Mouse (Mus musculus): ENCODE results near the gene Ino80b.

Ino80b gene

GRCm38 (mm10) chr6:83118369-83118768, 6.9 kb downstream of the Ino80b start:
- no peak for DNase-seq (ENCODE audit: extremely low spot score, low spot score)

GRCm38 (mm10) chr6:83117616-83118015, 7.6 kb downstream of the Ino80b start:
- no peak for DNase-seq (ENCODE audit: extremely low spot score, low spot score)

GRCm38 (mm10) chr6:83117165-83117438, 8.1 kb downstream of the Ino80b start:
- no peak for DNase-seq (ENCODE audit: extremely low spot score, low spot score)

GRCm38 (mm10) chr6:83116373-83117164, 8.7 kb downstream of the Ino80b start:
- no peak for DNase-seq (ENCODE audit: extremely low spot score, low spot score)

- peak; percentile 47 for DNase-seq (ENCODE audit: extremely low spot score, low spot score)
These were observed 9.4 kb downstream of the Ino80b start for GRCm38 (mm10) chr6:83115682-83116372.

- DNase-seq (ENCODE audit: extremely low spot score, low spot score), result peak; percentile 96
These were observed 10.1 kb downstream of the Ino80b start, which contains the start of gene Mogs for GRCm38 (mm10) chr6:83115011-83115671. Gene Mogs (plus strand): TSS chr6:83115496.

- no peak for DNase-seq (ENCODE audit: extremely low spot score, low spot score)
These were observed 13.6 kb downstream of the Ino80b start for GRCm38 (mm10) chr6:83111510-83112136.

- DNase-seq (ENCODE audit: extremely low spot score, low spot score), result peak; percentile 86
These were observed 16.2 kb downstream of the Ino80b start, which contains the start of gene Mrpl53 for GRCm38 (mm10) chr6:83108762-83109668. Gene Mrpl53 (plus strand): TSS chr6:83109040.

GRCm38 (mm10) chr6:83107566-83108400, 17.4 kb downstream of the Ino80b start:
- peak; percentile 85 for DNase-seq (ENCODE audit: extremely low spot score, low spot score)

GRCm38 (mm10) chr6:83104158-83104557, 21.1 kb downstream of the Ino80b start:
- DNase-seq (ENCODE audit: extremely low spot score, low spot score), result no peak

- no peak for DNase-seq (ENCODE audit: extremely low spot score, low spot score)
These were observed 22.0 kb downstream of the Ino80b start for GRCm38 (mm10) chr6:83103130-83103650.

GRCm38 (mm10) chr6:83101688-83102556, 23.3 kb downstream of the Ino80b start:
- DNase-seq (ENCODE audit: extremely low spot score, low spot score), result peak; percentile 76

- no peak for DNase-seq (ENCODE audit: extremely low spot score, low spot score)
These were observed 23.9 kb downstream of the Ino80b start, which contains the start of the genes Ccdc142 and Gm42688 for GRCm38 (mm10) chr6:83101316-83101687. Gene Ccdc142 (plus strand): TSS chr6:83101601. Gene Gm42688 (plus strand): TSS chr6:83101617.

- no peak for DNase-seq (ENCODE audit: extremely low spot score, low spot score)
These were observed 26.8 kb downstream of the Ino80b start for GRCm38 (mm10) chr6:83098411-83098810.

GRCm38 (mm10) chr6:83095968-83096367, 29.3 kb downstream of the Ino80b start:
- no peak for DNase-seq (ENCODE audit: extremely low spot score, low spot score)

- DNase-seq (ENCODE audit: extremely low spot score, low spot score), result no peak
These were observed 32.7 kb downstream of the Ino80b start for GRCm38 (mm10) chr6:83092416-83093127.

- no peak for DNase-seq (ENCODE audit: extremely low spot score, low spot score)
These were observed 37.3 kb downstream of the Ino80b start for GRCm38 (mm10) chr6:83087926-83088260.
